Mouse (Mus musculus): ENCODE results near the gene Vmn1r32. TPM values are rescaled to one million over a fixed set of nuclear protein-coding genes. Genes with fewer than 3 reads are reported as not detected.

The Vmn1r32 gene
- total RNA-seq (2021): not detected
- long read RNA-seq, experiment 1: 0 reads
- long read RNA-seq, experiment 2: 0 reads

GRCm38 (mm10) chr6:66559996-66560395 lies at the start of gene Vmn1r32:
Vmn1r32 (minus strand) TSS chr6:66560096.
- TF ChIP-seq CTCF (IDR thresholded peaks at IDR 0.05): no peak
- no peak within 1 kb of the TSS for H3K27ac ChIP-seq

DNA sequence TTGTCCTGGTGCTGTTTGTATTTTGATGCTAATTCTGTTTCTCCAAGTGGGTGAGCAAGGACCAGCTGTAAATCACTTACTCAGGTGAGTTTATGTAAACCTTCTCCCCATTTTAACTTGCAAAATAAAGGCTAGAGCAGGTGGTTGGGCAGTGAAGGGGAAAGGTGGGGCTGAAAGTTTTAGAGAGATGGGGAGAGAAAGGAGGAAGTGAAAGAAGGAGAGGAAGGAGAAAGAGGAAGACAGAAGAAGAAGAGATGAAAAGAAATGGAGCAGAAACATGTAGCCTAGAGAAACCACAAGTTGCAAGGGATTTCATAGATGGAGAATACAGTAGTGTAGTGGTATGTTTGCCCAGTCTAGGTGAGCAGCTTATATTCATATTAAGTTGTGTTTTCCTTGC lies 35.9 kb upstream of the Vmn1r32 start:
- intact Hi-C loops (cut with DNase I): no loop called here
- TF ChIP-seq CTCF (IDR thresholded peaks at IDR 0.05): no peak
- H3K4me3 ChIP-seq: no peak overlapping the region
- no peak for DNase-seq
- H3K27ac ChIP-seq: no peak overlapping the region

More at GRCm38 (mm10) chr6:66559996-66560395, at the start of gene Vmn1r32:
- H3K4me3 ChIP-seq: no peak within 1 kb of the TSS
- intact Hi-C loops (cut with DNase I): no loop called here
- no peak for DNase-seq

GRCm38 (mm10) chr6:66535966-66536365 lies 23.9 kb downstream of the Vmn1r32 start:
- Histone ChIP-seq H3K27ac (peak overlapping the region; percentile 80; the same call in 1 of the 2 replicates), H3K4me3 (peak overlapping the region; percentile 89)
- DNase-seq: no peak
- no peak for TF ChIP-seq CTCF (IDR thresholded peaks at IDR 0.05)
- intact Hi-C loops (cut with DNase I): loop anchor here (10.0 kb wide), 3 partner anchors 629 to 1491 kb away; partner anchors contain the start of gene Smarcad1

- DNase-seq: peak; percentile 98
- intact Hi-C loops (cut with DNase I): loop anchor here (10.0 kb wide), 3 partner anchors 630 to 1490 kb away; partner anchors contain the start of gene Smarcad1
- no peak for TF ChIP-seq CTCF (IDR thresholded peaks at IDR 0.05)
- Histone ChIP-seq H3K4me3 (peak within 1 kb of the TSS; percentile 89), H3K27ac (peak within 1 kb of the TSS; percentile 80)
Measured at GRCm38 (mm10) chr6:66535028-66535862, 24.7 kb downstream of the Vmn1r32 start, which contains the start of gene Mad2l1. Mad2l1 (plus strand) TSS chr6:66535390.

- intact Hi-C loops (cut with DNase I): loop anchor here (5.0 to 10.0 kb wide), 4 partner anchors 630 to 1490 kb away; partner anchors contain the start of gene Smarcad1
Measured at GRCm38 (mm10) chr6:66534366-66534941, 25.4 kb downstream of the Vmn1r32 start.

DNA sequence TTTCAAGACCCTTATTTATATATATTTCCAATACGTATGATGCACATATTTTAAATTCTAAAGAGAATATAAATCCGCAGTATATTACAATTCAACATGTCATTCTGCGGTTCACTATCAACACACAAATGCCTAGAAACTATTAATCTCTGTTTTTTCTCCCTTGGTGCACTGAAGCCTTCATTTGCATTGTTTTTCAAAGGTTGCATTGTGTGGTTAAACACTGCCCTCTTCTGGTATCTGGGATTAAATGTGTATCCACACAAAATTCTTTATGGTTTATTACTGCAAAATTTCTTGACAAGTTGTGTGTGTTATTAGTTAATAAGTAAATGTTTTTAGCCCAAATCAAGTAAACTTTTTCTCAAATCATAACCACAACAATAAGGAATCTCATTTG lies 26.7 kb downstream of the Vmn1r32 start:
- intact Hi-C loops (cut with DNase I): loop anchor here (1.0 to 10.0 kb wide), 5 partner anchors 632 to 1488 kb away; partner anchors contain the start of gene Smarcad1
- Histone ChIP-seq H3K27ac (no peak overlapping the region), H3K4me3 (no peak overlapping the region)
- TF ChIP-seq CTCF (IDR thresholded peaks at IDR 0.05): peak; percentile 74
- DNase-seq: no peak

More at GRCm38 (mm10) chr6:66534366-66534941, 25.4 kb downstream of the Vmn1r32 start:
- Histone ChIP-seq H3K4me3 (peak overlapping the region; percentile 89), H3K27ac (peak overlapping the region; percentile 80)
- TF ChIP-seq CTCF (IDR thresholded peaks at IDR 0.05): no peak; the same call in 1 of the 2 replicates
- no peak for DNase-seq

- TF ChIP-seq CTCF (IDR thresholded peaks at IDR 0.05): no peak
- Histone ChIP-seq H3K27ac (no peak overlapping the region), H3K4me3 (no peak overlapping the region)
- no peak for DNase-seq
- intact Hi-C loops (cut with DNase I): no loop called here
Measured at GRCm38 (mm10) chr6:66528386-66528785, 31.5 kb downstream of the Vmn1r32 start.

- intact Hi-C loops (cut with DNase I): no loop called here
- TF ChIP-seq CTCF (IDR thresholded peaks at IDR 0.05): no peak
- DNase-seq: no peak
- no peak overlapping the region for H3K4me3 ChIP-seq
- no peak overlapping the region for H3K27ac ChIP-seq
Measured at GRCm38 (mm10) chr6:66516368-66516767, 43.5 kb downstream of the Vmn1r32 start.

Other genes with a start within 250 kb of the Vmn1r32 start
- 1 to 10 TPM in 1 of 2 experiments, under 1 TPM in 1; 0.87 to 1.6 TPM for gene Mad2l1, start 24.7 kb downstream of the Vmn1r32 start, total RNA-seq (2021)
- not detected for gene Vmn1r33, start 58.2 kb upstream of the Vmn1r32 start, total RNA-seq (2021)
- not detected for gene Vmn1r34, start 83.8 kb upstream of the Vmn1r32 start, total RNA-seq (2021)
- gene Vmn1r35, start 125.8 kb upstream of the Vmn1r32 start, total RNA-seq (2021): not detected
- not detected for gene Vmn1r36, start 159.1 kb upstream of the Vmn1r32 start, total RNA-seq (2021)
- gene Vmn1r37, start 169.3 kb upstream of the Vmn1r32 start, total RNA-seq (2021): not detected
- gene Vmn1r38, start 222.5 kb upstream of the Vmn1r32 start, total RNA-seq (2021): not detected